Comparison of ENCODE assay signal across 33 mouse cellular contexts in genomic region chr7:122339476-122339875, GRCm38 (mm10). TPM values are rescaled to one million over a fixed set of nuclear protein-coding genes. Genes with fewer than 3 reads are reported as not detected.
DNase-seq lines count a peak whose midpoint lies in the region; ATAC-seq and TF ChIP-seq lines count a peak whose summit lies in the region.
"Had no signal": no experiment of that assay in that cellular context is flagged by ENCODE, and none has a peak within 500 bp of the region (broad histone marks: within the 10 kb centered on the region; RNA-seq: fewer than 3 reads in every experiment).

No protein-coding gene starts in this region.

- peak; percentile 11 for DNase-seq in adrenal gland, adult 2 months
- no peak for DNase-seq in adrenal gland, adult 18-20 months (ENCODE audit: low spot score in 2 of 2)
- peak; percentile 55 for DNase-seq in midbrain, postnatal 0 days (ENCODE audit: low spot score)
- DNase-seq in cerebellum, adult 9-11 months, result peak; percentile 93
- DNase-seq in urinary bladder, postnatal 36 days (ENCODE audit: low spot score in 2 of 2), result no peak
- no peak for DNase-seq in urinary bladder, postnatal 14 days (ENCODE audit: low spot score)
- DNase-seq in lung, postnatal 10 days, result no peak
- DNase-seq: adrenal gland, postnatal 25 days; gastrocnemius, postnatal 25 days; heart, adult 11 months; heart, postnatal 4 days; kidney, adult 11 months; kidney, postnatal 14 days; liver, embryonic 13.5 days; lung, adult 18-20 months; lung, postnatal 14 days; midbrain, embryonic 14.5 days; right cerebral cortex, adult 18-20 months; right cerebral cortex, postnatal 4 days; thymus, adult 18-20 months; thymus, postnatal 25 days had no signal

- H3K4me2 ChIP-seq in midbrain, postnatal 0 days (ENCODE audit: low read depth, low read length, poor library complexity, severe bottlenecking), result no peak overlapping the region
- H3K4me2 ChIP-seq in midbrain, embryonic 15.5 days, result no peak overlapping the region
- H3K4me2 ChIP-seq: heart, embryonic 11.5 days; hindbrain, embryonic 14.5 days; limb, embryonic 15.5 days; liver, embryonic 13.5 days; neural tube, embryonic 12.5 days had no signal

- no peaks in the 10 kb centered on the region for H3K36me3 ChIP-seq in midbrain, postnatal 0 days (ENCODE audit: insufficient read depth, low read length)
- H3K36me3 ChIP-seq in midbrain, embryonic 15.5 days (replicated peaks), result no peaks in the 10 kb centered on the region
- H3K36me3 ChIP-seq: limb, embryonic 10.5 days; limb, embryonic 15.5 days; liver, embryonic 13.5 days; neural tube, embryonic 12.5 days had no signal

- H3K9me3 ChIP-seq in midbrain, postnatal 0 days (ENCODE audit: low read length), result no peaks in the 10 kb centered on the region
- H3K9me3 ChIP-seq in midbrain, embryonic 15.5 days, result no peaks in the 10 kb centered on the region
- H3K9me3 ChIP-seq: limb, embryonic 10.5 days; limb, embryonic 15.5 days; liver, embryonic 13.5 days; neural tube, embryonic 12.5 days had no signal

- no peak for TF ChIP-seq CTCF in midbrain, postnatal 0 days (IDR thresholded peaks at IDR 0.05)

- 0 out of 2 replicates have a peak, but pooled peaks cover 3% of the 10 kb centered on the region for H3K4me1 ChIP-seq in midbrain, postnatal 0 days (ENCODE audit: insufficient read depth, low read length)
- H3K4me1 ChIP-seq in midbrain, embryonic 15.5 days, result no peaks in the 10 kb centered on the region
- H3K4me1 ChIP-seq: limb, embryonic 10.5 days; limb, embryonic 15.5 days; liver, embryonic 13.5 days; neural tube, embryonic 12.5 days had no signal

- H3K27ac ChIP-seq in midbrain, postnatal 0 days (ENCODE audit: low read depth, low read length), result no peak overlapping the region
- no peak overlapping the region for H3K27ac ChIP-seq in midbrain, embryonic 15.5 days
- H3K27ac ChIP-seq: hindbrain, embryonic 14.5 days; limb, embryonic 10.5 days; limb, embryonic 15.5 days; liver, embryonic 13.5 days; neural tube, embryonic 12.5 days; stomach, postnatal 0 days had no signal

- H3K9ac ChIP-seq in midbrain, postnatal 0 days (replicated peaks; ENCODE audit: low read length, poor library complexity, severe bottlenecking), result no peak overlapping the region
- H3K9ac ChIP-seq in midbrain, embryonic 15.5 days, result no peak overlapping the region
- H3K9ac ChIP-seq: hindbrain, embryonic 14.5 days; limb, embryonic 15.5 days; liver, embryonic 13.5 days; neural tube, embryonic 12.5 days had no signal

- H3K27me3 ChIP-seq in midbrain, postnatal 0 days (ENCODE audit: insufficient read depth, low read length), result no peaks in the 10 kb centered on the region
- no peaks in the 10 kb centered on the region for H3K27me3 ChIP-seq in midbrain, embryonic 15.5 days (replicated peaks)
- H3K27me3 ChIP-seq: CH12.LX; limb, embryonic 15.5 days; liver, embryonic 13.5 days; neural tube, embryonic 12.5 days had no signal

- no peak overlapping the region for H3K4me3 ChIP-seq in midbrain, postnatal 0 days (ENCODE audit: low read depth, low read length)
- H3K4me3 ChIP-seq in midbrain, embryonic 15.5 days, result no peak overlapping the region
- H3K4me3 ChIP-seq: limb, embryonic 10.5 days; limb, embryonic 15.5 days; liver, embryonic 13.5 days; myocyte; neural tube, embryonic 12.5 days had no signal

- no peak for ATAC-seq in midbrain, postnatal 0 days (ENCODE audit: low FRiP score)
- ATAC-seq in midbrain, embryonic 15.5 days (replicated peaks), result no peak
- ATAC-seq: activated CD4-positive, CD25-positive, alpha-beta regulatory T cell, adult 4 months; forebrain, embryonic 14.5 days; inflammation-experienced regulatory T-cells, adult 6 months had no signal

- 78% methylated on average over 2 of the region's 2 CpGs for WGBS in midbrain, postnatal 0 days
- 74% methylated on average over 2 of the region's 2 CpGs for WGBS in midbrain, embryonic 15.5 days

RNA-seq across cellular contexts. Expression of gene Prkcb, which starts 50.9 kb away (rescaled TPM):
- total RNA-seq in adrenal gland, adult 2 months (2021), result 10 to 100 TPM; 13.2 to 21.3 TPM
- polyA plus RNA-seq in adrenal gland, adult 2 months (2012; rRNA removed), result 5.0 and 5.1 TPM in 2 replicates
- 10 to 100 TPM; 12.4 to 18.9 TPM for total RNA-seq in adrenal gland, adult 18-20 months (2021)
- 307 and 308 TPM in 2 replicates for total RNA-seq in midbrain, postnatal 0 days (2014; rRNA removed)
- polyA plus RNA-seq in midbrain, postnatal 0 days (2015; fragmentation: Nextera tagmentation; extraction: Ambion mirVana), result 184 and 196 TPM in 2 replicates
- 107 and 117 TPM in 2 replicates for polyA plus RNA-seq in midbrain, embryonic 15.5 days (2015; fragmentation: Nextera tagmentation; extraction: Ambion mirVana)

Comparison
In these comparisons a context has a peak if more than half of its experiments do, and no peak if none do; other contexts are left out.
1. DNase-seq: peak in adrenal gland, adult 2 months (single experiment), midbrain, postnatal 0 days (single experiment) and cerebellum, adult 9-11 months (single experiment); none in adrenal gland, adult 18-20 months (0 of 2), urinary bladder, postnatal 36 days (0 of 2), urinary bladder, postnatal 14 days (single experiment) and lung, postnatal 10 days (single experiment).
2. RNA of gene Prkcb, which starts 50.9 kb away (total RNA-seq): 307 to 308 TPM in midbrain, postnatal 0 days; 13.2 to 21.3 TPM in adrenal gland, adult 2 months and 12.4 to 18.9 TPM in adrenal gland, adult 18-20 months; every median in the first group is over 10 times any median in the second.